Mouse (Mus musculus) kidney, embryonic 14.5 days (tissue): ENCODE data around the gene Vmn1r63. TPM values are rescaled to one million over a fixed set of nuclear protein-coding genes. Genes with fewer than 3 reads are reported as not detected.
"Not testable (repeated sequence)": the region's sequence is repeated elsewhere in the genome, so short reads cannot be mapped to it uniquely, and the experiment has no call there.

Source experiments
- ATAC-seq: fragments of 200-750 bp; cut with Nextera tagmentation; 2 replicates; pipeline ENCODE4 v1.8.0; 2017; ENCODE audit warnings: moderate number of reproducible peaks, mild to moderate bottlenecking, moderate TSS enrichment, moderate library complexity; ENCODE audit not compliant: low FRiP score, low TSS enrichment
- H3K27ac ChIP-seq: fragments of 300-500 bp; sonication (generic); 2 replicates; pipeline ENCODE4 v1.5.1; 2014; ENCODE audit warnings: low read depth, mild to moderate bottlenecking, low read length, moderate library complexity, mixed read lengths
- H3K27me3 ChIP-seq: fragments of 300-500 bp; sonication (generic); 2 replicates; pipeline ENCODE4 v1.6.1; 2014; ENCODE audit warnings: mild to moderate bottlenecking, low read length; ENCODE audit not compliant: control insufficient read depth, insufficient read depth
- H3K36me3 ChIP-seq: fragments of 300-500 bp; sonication (generic); 2 replicates; pipeline ENCODE4 v1.6.1; 2014; ENCODE audit warnings: low read length, mixed read lengths; ENCODE audit not compliant: control insufficient read depth, insufficient read depth
- H3K4me1 ChIP-seq: fragments of 300-500 bp; sonication (generic); 2 replicates; pipeline ENCODE4 v1.6.1; 2014; ENCODE audit warnings: low read length, mixed read lengths; ENCODE audit not compliant: control insufficient read depth, insufficient read depth
- H3K4me2 ChIP-seq: fragments of 300-500 bp; sonication (generic); replicated peaks from 2 replicates; pipeline ENCODE4 v1.6.1; 2014; ENCODE audit warnings: low read depth, mild to moderate bottlenecking, low read length
- H3K4me3 ChIP-seq: fragments of 300-500 bp; sonication (generic); 2 replicates; pipeline ENCODE4 v1.5.1; 2014; ENCODE audit warnings: mild to moderate bottlenecking, low read length
- H3K9ac ChIP-seq: fragments of 300-500 bp; sonication (generic); 2 replicates; pipeline ENCODE4 v1.6.1; 2014; ENCODE audit warnings: low read depth, mild to moderate bottlenecking, low read length, moderate library complexity
- H3K9me3 ChIP-seq: fragments of 300-500 bp; sonication (generic); 2 replicates; pipeline ENCODE4 v1.6.1; 2016; ENCODE audit warnings: low read length; ENCODE audit not compliant: control insufficient read depth
- WGBS: fragments of 180-500 bp; shearing (Covaris S2); extraction: QIAGEN DNeasy Blood & Tissue Kit; methylation state at CpG from one replicate; pipeline ENCODE4 v1.1.7; 2014; 5-methylcytosine and 5-hydroxymethylcytosine counted together
- polyA plus RNA-seq: library from polyadenylated mRNA; unstranded; fragments of >200 nt; fragmentation: Nextera tagmentation; extraction: Ambion mirVana; gene quantifications from 2 replicates; pipeline ENCODE4 v1.2.1, GENCODE M21; 2014

Gene Vmn1r63
- polyA plus RNA-seq = not detected in 2 replicates

DNA sequence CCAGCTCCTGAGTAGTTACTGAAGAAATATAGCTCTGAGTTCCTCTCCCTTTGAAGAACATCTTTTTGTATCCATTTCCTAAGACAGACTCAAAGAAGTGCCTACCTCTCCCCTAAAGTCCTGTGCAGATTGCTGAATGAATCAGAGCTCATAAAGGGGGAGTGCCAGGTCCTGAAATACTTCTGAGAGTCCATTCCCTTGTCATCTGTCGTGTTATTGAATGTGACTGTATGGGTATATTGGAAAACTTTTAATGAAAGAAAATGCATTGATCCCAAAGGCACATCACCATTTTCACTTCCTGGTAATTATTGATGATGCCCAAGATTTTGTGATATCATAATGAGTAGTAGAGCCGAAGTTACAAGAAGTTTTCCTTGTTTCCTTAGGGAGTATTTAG, at the start of gene Vmn1r63:
Gene Vmn1r63, minus strand, starts transcription at position 101 of the 400 bp plus-strand sequence.
- not testable (repeated sequence) for H3K36me3 ChIP-seq, ATAC-seq, H3K4me1 ChIP-seq, H3K9me3 ChIP-seq, H3K27ac ChIP-seq, H3K27me3 ChIP-seq, H3K4me2 ChIP-seq, H3K4me3 ChIP-seq, H3K9ac ChIP-seq
- WGBS = no CpG with 5 or more reads among the region's 2 CpGs

Other genes starting within 250 kb of the Vmn1r63 start
- gene Vmn1r61, start 192.2 kb downstream of the Vmn1r63 start, polyA plus RNA-seq = not detected in 2 replicates
- not detected in 2 replicates for gene Vmn1r62, start 131.8 kb downstream of the Vmn1r63 start, polyA plus RNA-seq
- gene Vmn1r64, start 79.1 kb upstream of the Vmn1r63 start, polyA plus RNA-seq = not detected in 2 replicates
- not detected in 2 replicates for gene Vmn1r65, start 205.6 kb upstream of the Vmn1r63 start, polyA plus RNA-seq
- gene Nlrp4c, start 239.7 kb upstream of the Vmn1r63 start, polyA plus RNA-seq = not detected in 2 replicates